Mouse (Mus musculus) lung, postnatal 14 days (tissue): ENCODE results near the gene Parpbp.
A peak's percentile ranks its signal among the peaks of the same experiment; 100 is the strongest.

Source experiments
- DNase-seq: peaks from one replicate; pipeline ENCODE4 v3.0.0; 2021

The Parpbp gene

GRCm38 (mm10) chr10:88146707-88147477, at the start of gene Parpbp, which contains the start of gene Nup37:
Gene Parpbp (minus strand): TSS chr10:88146941.
Gene Nup37 (plus strand): TSS chr10:88146992.
- peak; percentile 87 for DNase-seq

GRCm38 (mm10) chr10:88167438-88168077, 20.8 kb upstream of the Parpbp start:
- DNase-seq = no peak

GRCm38 (mm10) chr10:88166158-88166557, 19.4 kb upstream of the Parpbp start:
- DNase-seq = peak; percentile 6

- DNase-seq = no peak
Measured at GRCm38 (mm10) chr10:88162676-88163075, 15.9 kb upstream of the Parpbp start.

GRCm38 (mm10) chr10:88162096-88162495, 15.4 kb upstream of the Parpbp start:
- no peak for DNase-seq

GRCm38 (mm10) chr10:88151658-88152057, 4.9 kb upstream of the Parpbp start:
- DNase-seq = no peak

GRCm38 (mm10) chr10:88150381-88150780, 3.6 kb upstream of the Parpbp start:
- no peak for DNase-seq

- DNase-seq = no peak
Measured at GRCm38 (mm10) chr10:88146187-88146586, 554 bp downstream of the Parpbp start.

- no peak for DNase-seq
Measured at GRCm38 (mm10) chr10:88135630-88136029, 11.1 kb downstream of the Parpbp start.

- no peak for DNase-seq
Measured at GRCm38 (mm10) chr10:88119721-88120120, 27.0 kb downstream of the Parpbp start.

- no peak for DNase-seq
Measured at GRCm38 (mm10) chr10:88113290-88113689, 33.5 kb downstream of the Parpbp start.

- no peak for DNase-seq
Measured at GRCm38 (mm10) chr10:88106169-88106568, 40.6 kb downstream of the Parpbp start.

- no peak for DNase-seq
Measured at GRCm38 (mm10) chr10:88090772-88091171, 56.0 kb downstream of the Parpbp start, which contains the start of gene Pmch. Gene Pmch (plus strand): TSS chr10:88091072.

- DNase-seq = no peak
Measured at GRCm38 (mm10) chr10:88067377-88067776, 79.4 kb downstream of the Parpbp start.

GRCm38 (mm10) chr10:88064872-88065271, 81.9 kb downstream of the Parpbp start:
- no peak for DNase-seq

- no peak for DNase-seq
Measured at GRCm38 (mm10) chr10:88063436-88063835, 83.3 kb downstream of the Parpbp start.

- peak; percentile 44 for DNase-seq
Measured at GRCm38 (mm10) chr10:88056950-88057649, 89.6 kb downstream of the Parpbp start.

- DNase-seq = no peak
Measured at GRCm38 (mm10) chr10:88054233-88054985, 92.3 kb downstream of the Parpbp start.

- no peak for DNase-seq
Measured at GRCm38 (mm10) chr10:88046098-88046771, 100.5 kb downstream of the Parpbp start.

- DNase-seq = no peak
Measured at GRCm38 (mm10) chr10:88044297-88044696, 102.4 kb downstream of the Parpbp start.
